Mouse (Mus musculus): ENCODE measurements at regions not wholly inside any gene's neighbourhood (a gene's known extent, or its start where the extent isn't known, plus 50 kb on each side); places are given as distances from the start of the nearest gene placed in this dataset.

DNA sequence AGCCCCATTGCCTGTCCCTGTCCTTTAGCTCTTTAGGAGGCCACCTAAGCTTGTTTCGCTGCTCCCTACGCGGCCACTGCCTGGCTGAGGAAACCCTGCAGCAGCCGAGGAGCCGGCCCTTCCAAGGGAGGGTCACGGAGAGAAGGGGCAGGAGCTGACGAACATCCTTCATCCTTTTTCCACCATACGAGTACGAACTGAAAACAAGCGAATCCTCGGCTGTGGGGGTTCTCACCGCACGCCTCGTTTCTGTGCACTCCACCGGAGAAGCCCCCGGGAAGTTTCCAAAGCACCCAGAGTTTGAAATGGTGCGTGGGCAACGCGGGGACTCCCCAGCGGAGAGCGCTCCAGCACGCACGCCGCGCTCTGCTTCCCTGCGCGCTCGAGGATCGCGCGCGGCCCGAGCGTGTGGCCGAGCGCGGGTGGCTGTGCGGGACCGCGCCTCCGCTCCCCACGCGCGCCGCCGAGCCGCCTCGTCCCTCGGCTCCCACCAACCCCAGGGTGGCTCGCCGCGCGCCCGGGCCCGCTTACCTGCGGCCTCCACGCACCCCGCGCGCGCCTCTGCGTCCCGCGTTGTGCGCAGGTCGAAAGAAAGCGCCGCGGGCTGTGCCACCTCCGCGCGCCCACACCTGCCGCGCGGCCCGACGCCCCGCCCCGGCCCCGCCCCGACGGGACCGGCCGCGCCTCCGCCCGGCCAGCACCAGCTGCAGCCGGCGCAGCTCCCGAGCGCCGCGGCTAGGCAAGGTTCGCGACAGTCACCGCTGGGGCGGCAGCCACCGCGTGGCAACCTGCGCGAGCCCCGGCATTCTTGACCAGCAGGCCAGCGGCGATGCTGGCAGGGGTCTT, 58.1 kb upstream of the Ifne start:
- Histone ChIP-seq H3K36me3 (no peaks in the 10 kb centered on the region), H3K9me3 (no peaks in the 10 kb centered on the region), H3K27me3 (peaks cover 30% of the 10 kb centered on the region), H3K4me3 (peak overlapping the region; percentile 57), H3K4me2 (peak overlapping the region; percentile 86), H3K4me1 (peaks cover 5% of the 10 kb centered on the region; the same call in 1 of the 2 replicates), H3K9ac (peak overlapping the region; percentile 43), H3K27ac (peak overlapping the region; percentile 41; the same call in 1 of the 2 replicates)
- ATAC-seq (ENCODE audit: borderline replicate concordance, extremely low read depth, low FRiP score, low TSS enrichment): peak; percentile 96
- WGBS: under 1% methylated on average over 97 of the region's 104 CpGs

DNA sequence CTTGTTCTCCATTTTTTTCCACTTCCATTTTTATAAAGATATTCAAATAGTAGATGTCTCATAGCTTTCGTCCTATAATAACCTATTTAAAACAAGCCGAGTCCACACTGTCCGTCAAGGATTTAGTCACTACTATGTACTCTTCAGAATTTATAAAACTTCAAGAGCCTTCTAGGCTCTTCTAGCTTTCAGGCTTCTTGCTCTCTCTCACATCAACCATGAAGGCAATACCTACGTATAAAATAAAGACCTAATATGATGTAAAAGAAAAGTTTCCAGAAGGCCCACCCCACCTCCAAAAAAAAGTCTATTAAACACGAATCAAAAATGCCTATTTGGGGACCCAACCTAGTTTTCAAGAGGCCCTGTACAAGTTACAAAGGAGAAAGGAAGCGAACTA, 57.0 kb upstream of the Ifne start:
- peak overlapping the region; percentile 57; the same call in 1 of the 2 replicates for H3K4me3 ChIP-seq
- peaks cover 30% of the 10 kb centered on the region for H3K27me3 ChIP-seq
- no peak for ATAC-seq (ENCODE audit: borderline replicate concordance, extremely low read depth, low FRiP score, low TSS enrichment)
- H3K9ac ChIP-seq: no peak overlapping the region
- no peaks in the 10 kb centered on the region for H3K36me3 ChIP-seq
- no peaks in the 10 kb centered on the region for H3K9me3 ChIP-seq
- WGBS: 53% methylated on average over 6 of the region's 6 CpGs
- peak overlapping the region; percentile 86 for H3K4me2 ChIP-seq
- H3K4me1 ChIP-seq: peaks cover 5% of the 10 kb centered on the region; the same call in 1 of the 2 replicates
- H3K27ac ChIP-seq: no peak overlapping the region

DNA sequence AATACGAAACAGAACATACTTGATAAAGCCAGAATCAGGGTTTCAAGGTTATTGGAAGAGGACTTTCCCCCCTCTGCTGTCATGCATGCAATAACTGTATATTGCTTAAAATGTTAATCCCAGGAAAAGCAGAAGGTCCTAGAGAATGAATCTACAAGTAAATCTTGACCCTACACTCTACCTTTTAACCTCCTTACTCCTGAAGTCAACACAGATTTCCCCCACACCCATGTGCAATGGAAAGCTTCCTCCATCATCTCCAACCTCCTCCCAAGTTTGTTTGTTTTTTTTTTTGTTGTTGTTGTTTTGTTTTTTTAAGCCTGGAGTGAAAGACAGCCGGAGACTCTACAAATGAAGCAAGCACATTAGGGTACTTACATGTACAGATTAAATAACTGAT, 55.9 kb upstream of the Ifne start:
- Histone ChIP-seq H3K9me3 (no peaks in the 10 kb centered on the region), H3K27me3 (peaks cover 30% of the 10 kb centered on the region), H3K4me2 (no peak overlapping the region), H3K36me3 (no peaks in the 10 kb centered on the region), H3K4me3 (no peak overlapping the region), H3K27ac (no peak overlapping the region), H3K4me1 (peaks cover 5% of the 10 kb centered on the region; the same call in 1 of the 2 replicates), H3K9ac (no peak overlapping the region)
- no peak for ATAC-seq (ENCODE audit: borderline replicate concordance, extremely low read depth, low FRiP score, low TSS enrichment)
- WGBS: 72% methylated on average over 2 of the region's 2 CpGs

DNA sequence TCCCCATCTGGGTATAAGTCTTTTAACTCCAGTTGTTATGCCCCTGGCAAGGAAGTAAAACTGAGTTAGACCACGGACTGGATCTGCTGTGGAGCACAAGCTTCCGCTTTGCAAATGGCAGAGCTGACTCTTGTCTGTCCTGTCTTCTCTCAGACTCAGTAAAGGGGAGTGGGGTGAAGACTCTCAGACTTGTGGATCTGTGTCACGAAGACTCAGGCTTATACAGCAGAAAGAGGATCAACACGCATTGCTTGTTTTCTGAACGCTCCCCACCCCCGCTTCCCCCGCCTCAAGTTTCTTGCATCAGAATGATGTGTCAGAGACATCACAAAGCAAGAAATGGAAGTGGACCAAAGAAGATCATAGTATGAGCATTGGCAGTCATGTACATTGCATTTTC, 55.3 kb upstream of the Ifne start:
- ATAC-seq (ENCODE audit: borderline replicate concordance, extremely low read depth, low FRiP score, low TSS enrichment): no peak
- Histone ChIP-seq H3K4me1 (peaks cover 5% of the 10 kb centered on the region; the same call in 1 of the 2 replicates), H3K9ac (no peak overlapping the region), H3K4me3 (no peak overlapping the region), H3K36me3 (no peaks in the 10 kb centered on the region), H3K27ac (no peak overlapping the region), H3K4me2 (no peak overlapping the region), H3K9me3 (no peaks in the 10 kb centered on the region), H3K27me3 (peaks cover 30% of the 10 kb centered on the region)
- WGBS: 63% methylated on average over 7 of the region's 7 CpGs

DNA sequence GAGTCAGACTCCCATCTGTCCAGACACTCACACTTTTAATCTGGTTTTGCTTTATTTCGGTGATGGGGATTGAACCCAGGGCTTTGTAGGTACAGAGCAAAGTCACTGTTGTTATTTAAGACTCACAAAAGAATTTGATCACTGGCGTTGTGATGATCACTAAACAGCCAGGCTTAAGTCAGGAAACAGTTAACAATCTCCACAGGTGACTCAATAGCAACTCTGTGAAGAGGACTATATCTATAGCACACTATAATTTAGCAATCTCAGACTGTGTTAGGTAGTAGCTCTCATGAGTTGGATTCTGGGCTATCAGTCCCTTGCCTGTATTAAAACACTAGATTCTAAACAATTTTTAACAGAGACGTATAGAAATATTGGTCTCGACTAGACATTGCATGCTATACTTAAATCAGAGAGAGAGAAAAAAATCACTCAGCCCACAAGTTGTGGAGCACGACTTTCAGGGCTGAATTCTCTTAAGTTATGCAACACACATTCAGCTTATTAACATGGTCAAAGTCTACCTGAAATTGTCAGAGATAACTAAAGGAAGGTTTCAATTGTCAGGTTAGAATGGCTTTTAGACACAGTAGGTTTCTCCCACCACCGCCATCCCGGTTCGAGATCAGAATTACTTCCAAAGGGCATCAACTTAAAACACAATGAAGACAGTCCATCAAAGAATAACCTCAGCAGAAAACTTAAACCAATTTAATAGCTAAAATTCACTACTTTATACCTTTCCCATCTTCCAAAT, 54.4 kb upstream of the Ifne start:
- ATAC-seq (ENCODE audit: borderline replicate concordance, extremely low read depth, low FRiP score, low TSS enrichment): no peak
- WGBS: 76% methylated on average over 8 of the region's 8 CpGs
- Histone ChIP-seq H3K9me3 (no peaks in the 10 kb centered on the region), H3K27me3 (peaks cover 26% of the 10 kb centered on the region), H3K27ac (no peak overlapping the region), H3K4me1 (peaks cover 5% of the 10 kb centered on the region; the same call in 1 of the 2 replicates), H3K4me2 (no peak overlapping the region), H3K36me3 (no peaks in the 10 kb centered on the region), H3K4me3 (no peak overlapping the region), H3K9ac (no peak overlapping the region)

DNA sequence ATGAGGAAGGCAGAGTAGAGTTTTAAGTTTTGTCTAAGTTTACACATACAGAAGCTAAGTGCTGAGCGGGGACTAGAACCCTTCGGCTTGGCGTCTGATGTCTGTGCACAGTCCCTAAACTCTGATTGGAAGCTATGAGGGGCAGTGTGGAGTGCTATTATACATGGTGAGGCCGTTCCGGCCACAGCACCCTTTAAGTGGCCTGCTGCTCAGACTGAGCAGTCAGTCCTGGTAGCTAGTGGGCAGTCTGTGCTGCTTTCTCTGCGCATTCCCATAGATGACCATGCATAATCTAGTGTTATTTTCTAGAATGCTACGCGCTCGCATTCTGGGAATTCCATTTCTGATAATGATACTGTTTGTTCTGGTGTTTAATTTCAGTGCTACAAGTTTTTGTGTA, 51.2 kb upstream of the Ifne start:
- Histone ChIP-seq H3K36me3 (no peaks in the 10 kb centered on the region), H3K27ac (no peak overlapping the region), H3K4me2 (no peak overlapping the region), H3K4me1 (peaks cover 6% of the 10 kb centered on the region; the same call in 1 of the 2 replicates), H3K27me3 (peaks cover 5% of the 10 kb centered on the region; the same call in 1 of the 2 replicates), H3K9me3 (no peaks in the 10 kb centered on the region), H3K9ac (no peak overlapping the region), H3K4me3 (no peak overlapping the region)
- ATAC-seq (ENCODE audit: borderline replicate concordance, extremely low read depth, low FRiP score, low TSS enrichment): no peak
- WGBS: 81% methylated on average over 9 of the region's 9 CpGs
